ENCODE assay signal across 14 mouse cellular contexts in the genomic region with DNA sequence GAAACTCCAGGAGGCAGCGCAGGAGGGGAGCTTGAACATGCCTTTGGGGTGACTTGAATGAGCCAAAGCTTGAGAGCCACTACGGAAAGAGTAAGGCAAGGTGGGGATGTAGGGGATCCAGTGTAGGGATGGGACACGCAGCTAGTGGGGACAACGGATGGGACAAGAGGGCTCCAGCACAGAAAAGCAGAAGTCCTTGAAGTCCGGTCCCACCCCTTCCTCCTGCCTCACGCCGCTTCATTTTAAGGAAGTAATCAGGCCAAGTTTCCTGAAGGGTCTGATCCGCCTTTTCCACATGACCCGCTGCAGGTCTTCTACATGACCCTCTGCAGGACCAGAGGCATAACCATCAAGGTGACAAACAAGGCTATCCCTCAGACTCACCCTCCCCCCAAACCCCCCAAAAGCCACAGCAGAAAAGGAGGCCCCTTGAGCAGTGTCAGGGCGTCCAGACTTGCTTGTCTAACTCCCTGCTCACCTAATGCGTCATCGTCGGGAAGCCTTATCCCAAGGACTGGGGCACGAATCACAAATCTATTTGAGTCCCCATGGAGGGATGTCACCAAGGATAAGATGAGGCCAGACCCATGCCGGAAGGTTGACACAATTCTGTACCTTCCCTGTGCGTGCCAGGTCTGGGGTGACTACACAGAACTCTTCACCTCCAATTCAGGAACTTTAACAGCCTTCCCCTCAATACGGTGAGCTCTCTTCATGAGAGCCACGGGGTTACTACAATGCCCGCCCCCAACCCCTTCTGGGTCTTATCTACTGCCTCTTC. TPM values are rescaled to one million over a fixed set of nuclear protein-coding genes. Genes with fewer than 3 reads are reported as not detected.
A peak's percentile ranks its signal among the peaks of the same experiment; 100 is the strongest.
DNase-seq lines count a peak whose midpoint lies in the region; ATAC-seq and TF ChIP-seq lines count a peak whose summit lies in the region.
"Had no signal": no experiment of that assay in that cellular context is flagged by ENCODE, and none has a peak within 500 bp of the region (broad histone marks: within the 10 kb centered on the region; RNA-seq: fewer than 3 reads in every experiment).

No protein-coding gene starts in this region.

- no peak for TF ChIP-seq CTCF in spleen, adult 2 months (IDR thresholded peaks at IDR 0.05; ENCODE audit: extremely low read depth, insufficient read depth, insufficient read length, insufficient replicate concordance)

- H3K9me3 ChIP-seq in hindbrain, embryonic 10.5 days = no peaks in the 10 kb centered on the region
- H3K9me3 ChIP-seq in hindbrain, embryonic 12.5 days (replicated peaks) = no peaks in the 10 kb centered on the region
- H3K9me3 ChIP-seq in liver, embryonic 13.5 days (replicated peaks) = no peaks in the 10 kb centered on the region
- no peaks in the 10 kb centered on the region for H3K9me3 ChIP-seq in stomach, embryonic 16.5 days (replicated peaks; ENCODE audit: control insufficient read depth, low read length)
- H3K9me3 ChIP-seq: embryonic facial prominence, embryonic 13.5 days had no signal

- peaks cover 79% of the 10 kb centered on the region for H3K4me1 ChIP-seq in hindbrain, embryonic 10.5 days (replicated peaks)
- H3K4me1 ChIP-seq in hindbrain, embryonic 12.5 days = peaks cover 54% of the 10 kb centered on the region
- H3K4me1 ChIP-seq in spleen, adult 2 months (ENCODE audit: control insufficient read depth, insufficient read depth, insufficient read length) = peaks cover 61% of the 10 kb centered on the region
- peaks cover 69% of the 10 kb centered on the region for H3K4me1 ChIP-seq in liver, embryonic 13.5 days (replicated peaks)
- H3K4me1 ChIP-seq in stomach, embryonic 16.5 days (ENCODE audit: control insufficient read depth, insufficient read depth, low read length) = peaks cover 66% of the 10 kb centered on the region

- 89% methylated on average over 19 of the region's 19 CpGs for WGBS in hindbrain, embryonic 10.5 days
- 88% methylated on average over 19 of the region's 19 CpGs for WGBS in hindbrain, embryonic 12.5 days
- 30% methylated on average over 19 of the region's 19 CpGs for WGBS in spleen, adult 2 months
- 30% methylated on average over 19 of the region's 19 CpGs for WGBS in liver, embryonic 13.5 days (ENCODE audit: insufficient replicate concordance)
- WGBS in stomach, embryonic 16.5 days = 69% methylated on average over 19 of the region's 19 CpGs

- peak overlapping the region; percentile 89 for H3K27ac ChIP-seq in hindbrain, embryonic 10.5 days
- no peak overlapping the region for H3K27ac ChIP-seq in hindbrain, embryonic 12.5 days
- H3K27ac ChIP-seq in spleen, adult 2 months (ENCODE audit: insufficient read depth, low read length) = peak overlapping the region; percentile 49
- H3K27ac ChIP-seq in liver, embryonic 13.5 days = peak overlapping the region; percentile 68
- H3K27ac ChIP-seq in stomach, embryonic 16.5 days (ENCODE audit: low read length) = peak overlapping the region; percentile 76
- H3K27ac ChIP-seq: embryonic facial prominence, embryonic 13.5 days had no signal

- no peak for DNase-seq in hindbrain, embryonic 10.5 days (ENCODE audit: low spot score)
- DNase-seq in spleen, adult 2 months (ENCODE audit: low read depth in 1 of 2, low spot score in 2 of 2) = peak in 1 of 2 experiments; percentile 45
- DNase-seq in spleen, postnatal 10 days (ENCODE audit: low spot score in 2 of 2) = no peak
- no peak for DNase-seq in liver, embryonic 13.5 days
- no peak for DNase-seq in adrenal gland, postnatal 4 days (ENCODE audit: low spot score in 2 of 2)
- no peak for DNase-seq in urinary bladder, postnatal 25 days (ENCODE audit: low spot score)
- DNase-seq: forebrain, postnatal 0 days; kidney, postnatal 10 days; retina, postnatal 1 day; thymus, adult 2 months had no signal

- peaks cover 52% of the 10 kb centered on the region for H3K36me3 ChIP-seq in hindbrain, embryonic 10.5 days
- H3K36me3 ChIP-seq in hindbrain, embryonic 12.5 days = peaks cover 15% of the 10 kb centered on the region
- peaks cover 22% of the 10 kb centered on the region for H3K36me3 ChIP-seq in spleen, adult 2 months (ENCODE audit: control insufficient read depth, insufficient read depth, low read length)
- peaks cover 11% of the 10 kb centered on the region for H3K36me3 ChIP-seq in liver, embryonic 13.5 days
- peaks cover 8% of the 10 kb centered on the region; the same call in 1 of the 2 replicates for H3K36me3 ChIP-seq in stomach, embryonic 16.5 days (ENCODE audit: control insufficient read depth, insufficient read depth, low read length)

- no peaks in the 10 kb centered on the region for H3K27me3 ChIP-seq in hindbrain, embryonic 10.5 days (ENCODE audit: insufficient read depth, poor library complexity, severe bottlenecking)
- H3K27me3 ChIP-seq in hindbrain, embryonic 12.5 days = no peaks in the 10 kb centered on the region
- no peaks in the 10 kb centered on the region for H3K27me3 ChIP-seq in spleen, adult 2 months (ENCODE audit: control insufficient read depth, insufficient read depth, low read length)
- H3K27me3 ChIP-seq in liver, embryonic 13.5 days = no peaks in the 10 kb centered on the region
- H3K27me3 ChIP-seq in stomach, embryonic 16.5 days (ENCODE audit: control insufficient read depth, insufficient read depth, low read length) = no peaks in the 10 kb centered on the region
- H3K27me3 ChIP-seq: CH12.LX; embryonic facial prominence, embryonic 13.5 days had no signal

- no peak overlapping the region for H3K4me3 ChIP-seq in hindbrain, embryonic 10.5 days
- no peak overlapping the region for H3K4me3 ChIP-seq in hindbrain, embryonic 12.5 days
- H3K4me3 ChIP-seq in spleen, adult 2 months (ENCODE audit: extremely low read depth, insufficient read depth, insufficient read length) = no peak overlapping the region
- no peak overlapping the region for H3K4me3 ChIP-seq in liver, embryonic 13.5 days (replicated peaks)
- no peak overlapping the region for H3K4me3 ChIP-seq in stomach, embryonic 16.5 days (replicated peaks; ENCODE audit: low read length)
- H3K4me3 ChIP-seq: embryonic facial prominence, embryonic 13.5 days had no signal

- ATAC-seq in hindbrain, embryonic 12.5 days (ENCODE audit: low FRiP score) = no peak
- no peak for ATAC-seq in liver, embryonic 13.5 days (ENCODE audit: low read depth)
- no peak for ATAC-seq in stomach, embryonic 16.5 days (ENCODE audit: insufficient read depth, low FRiP score)
- ATAC-seq: forebrain, postnatal 0 days had no signal

- no peak overlapping the region for H3K9ac ChIP-seq in hindbrain, embryonic 12.5 days
- no peak overlapping the region for H3K9ac ChIP-seq in liver, embryonic 13.5 days
- H3K9ac ChIP-seq in stomach, embryonic 16.5 days (ENCODE audit: low read length) = 0 out of 2 replicates have a peak overlapping the region, but pooled peaks have one; percentile 36
- H3K9ac ChIP-seq: forebrain, postnatal 0 days had no signal

- H3K4me2 ChIP-seq in hindbrain, embryonic 12.5 days (replicated peaks) = no peak overlapping the region
- H3K4me2 ChIP-seq in liver, embryonic 13.5 days = 0 out of 2 replicates have a peak overlapping the region, but pooled peaks have one; percentile 14
- H3K4me2 ChIP-seq in stomach, embryonic 16.5 days (ENCODE audit: low read depth, low read length) = no peak overlapping the region
- H3K4me2 ChIP-seq: embryonic facial prominence, embryonic 13.5 days had no signal

- no peak for TF ChIP-seq POLR2A in spleen, adult 2 months (IDR thresholded peaks at IDR 0.05; ENCODE audit: low read depth, low read length)

RNA-seq across cellular contexts. Expression of a gene that starts 14.2 kb away (rescaled TPM):
- 273 and 545 TPM in 2 replicates for polyA plus RNA-seq in hindbrain, embryonic 10.5 days (2016; fragmentation: Nextera tagmentation; extraction: Ambion mirVana)
- polyA plus RNA-seq in hindbrain, embryonic 12.5 days (2016; fragmentation: Nextera tagmentation; extraction: Ambion mirVana) = 115 and 142 TPM in 2 replicates
- 606 and 770 TPM in 2 replicates for polyA plus RNA-seq in spleen, adult 2 months (2012; rRNA removed)
- polyA plus RNA-seq in liver, embryonic 13.5 days (2015; fragmentation: Nextera tagmentation; extraction: Ambion mirVana) = 28.7 and 32.8 TPM in 2 replicates
- 144 and 177 TPM in 2 replicates for polyA plus RNA-seq in stomach, embryonic 16.5 days (2015; fragmentation: Nextera tagmentation; extraction: Ambion mirVana)
- total RNA-seq in adrenal gland, postnatal 4 days (2021) = 100 to 1,000 TPM in 1 of 2 experiments, 10 to 100 TPM in 1; 95.9 to 114 TPM

RNA-seq across cellular contexts. Expression of a gene that starts 35.9 kb away (rescaled TPM):
- polyA plus RNA-seq in hindbrain, embryonic 10.5 days (2016; fragmentation: Nextera tagmentation; extraction: Ambion mirVana) = 10.7 and 11.9 TPM in 2 replicates
- 12.2 and 12.8 TPM in 2 replicates for polyA plus RNA-seq in hindbrain, embryonic 12.5 days (2016; fragmentation: Nextera tagmentation; extraction: Ambion mirVana)
- polyA plus RNA-seq in spleen, adult 2 months (2012; rRNA removed) = 27.2 and 54.6 TPM in 2 replicates
- polyA plus RNA-seq in liver, embryonic 13.5 days (2015; fragmentation: Nextera tagmentation; extraction: Ambion mirVana) = 4.9 and 5.1 TPM in 2 replicates
- 10.7 and 12.7 TPM in 2 replicates for polyA plus RNA-seq in stomach, embryonic 16.5 days (2015; fragmentation: Nextera tagmentation; extraction: Ambion mirVana)
- 10 to 100 TPM; 15.7 to 18.8 TPM for total RNA-seq in adrenal gland, postnatal 4 days (2021)

RNA-seq across cellular contexts. Expression of a gene that starts 47.9 kb away (rescaled TPM):
- polyA plus RNA-seq in hindbrain, embryonic 10.5 days (2016; fragmentation: Nextera tagmentation; extraction: Ambion mirVana) = 12.6 and 15.3 TPM in 2 replicates
- 11.9 and 12.2 TPM in 2 replicates for polyA plus RNA-seq in hindbrain, embryonic 12.5 days (2016; fragmentation: Nextera tagmentation; extraction: Ambion mirVana)
- 4.8 and 6.2 TPM in 2 replicates for polyA plus RNA-seq in spleen, adult 2 months (2012; rRNA removed)
- polyA plus RNA-seq in liver, embryonic 13.5 days (2015; fragmentation: Nextera tagmentation; extraction: Ambion mirVana) = 4.3 and 4.5 TPM in 2 replicates
- 14.5 and 16.5 TPM in 2 replicates for polyA plus RNA-seq in stomach, embryonic 16.5 days (2015; fragmentation: Nextera tagmentation; extraction: Ambion mirVana)
- total RNA-seq in adrenal gland, postnatal 4 days (2021) = 10 to 100 TPM; 16.7 to 17.3 TPM
